22 mouse cellular contexts compared by ENCODE assay signal in the genomic region with DNA sequence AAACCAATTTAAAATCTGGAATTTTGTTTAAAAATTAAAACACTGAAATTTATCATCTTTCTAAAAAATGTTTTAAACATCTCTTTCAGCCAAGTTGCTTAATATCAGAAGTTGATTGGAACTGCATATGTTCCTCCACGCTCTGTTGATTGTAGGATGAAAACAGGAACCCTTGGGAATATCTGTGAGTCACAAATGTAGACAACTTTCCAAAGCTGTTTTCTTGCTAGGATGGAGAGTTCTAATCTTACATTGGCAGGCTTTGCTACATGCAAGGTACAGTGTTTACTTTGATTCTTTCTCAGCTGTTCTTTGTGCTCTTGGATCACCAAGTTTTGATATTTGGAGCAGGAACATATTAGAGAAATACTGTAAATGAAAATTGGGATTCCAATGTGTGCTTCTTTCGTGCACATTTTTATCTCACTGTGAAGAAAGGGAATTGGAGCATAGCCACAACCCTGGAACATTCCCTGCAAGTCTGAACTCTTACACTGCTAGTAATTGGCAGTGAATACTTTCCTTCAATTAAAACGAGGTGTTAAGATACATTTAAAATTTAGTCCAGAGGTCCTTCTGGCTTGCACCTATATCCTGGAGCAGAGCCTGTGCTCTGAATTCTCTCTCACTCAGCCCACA.
A peak's percentile ranks its signal among the peaks of the same experiment; 100 is the strongest.
DNase-seq lines count a peak whose midpoint lies in the region; ATAC-seq and TF ChIP-seq lines count a peak whose summit lies in the region.
"Had no signal": no experiment of that assay in that cellular context is flagged by ENCODE, and none has a peak within 500 bp of the region (broad histone marks: within the 10 kb centered on the region; RNA-seq: fewer than 3 reads in every experiment).

No protein-coding gene starts in this region.

- WGBS in heart, adult 2 months, result 43% methylated on average over 3 of the region's 3 CpGs
- WGBS in heart, embryonic 11.5 days (ENCODE audit: insufficient replicate concordance), result 65% methylated on average over 3 of the region's 3 CpGs
- 71% methylated on average over 3 of the region's 3 CpGs for WGBS in intestine, postnatal 0 days

- H3K4me2 ChIP-seq in heart, embryonic 11.5 days, result no peak overlapping the region
- H3K4me2 ChIP-seq in intestine, postnatal 0 days (replicated peaks; ENCODE audit: low read depth), result no peak overlapping the region
- H3K4me2 ChIP-seq: forebrain, embryonic 12.5 days; liver, embryonic 12.5 days; neural tube, embryonic 12.5 days had no signal

- H3K9me3 ChIP-seq in heart, embryonic 11.5 days (replicated peaks; ENCODE audit: control insufficient read depth, low read length), result no peaks in the 10 kb centered on the region
- no peaks in the 10 kb centered on the region for H3K9me3 ChIP-seq in intestine, postnatal 0 days (ENCODE audit: control insufficient read depth)
- H3K9me3 ChIP-seq: forebrain, embryonic 12.5 days; hindbrain, embryonic 10.5 days; liver, embryonic 12.5 days; midbrain, embryonic 10.5 days; neural tube, embryonic 12.5 days had no signal

- intact Hi-C loops in heart, adult 2 months (cut with DNase I), result no loop called here
- intact Hi-C loops in heart, postnatal 10 days (cut with DNase I), result no loop called here
- intact Hi-C loops in left cerebral cortex, postnatal 36 days (cut with DNase I), result no loop called here

- H3K4me1 ChIP-seq in heart, adult 2 months (ENCODE audit: control insufficient read depth, insufficient read depth, low read length), result no peaks in the 10 kb centered on the region
- H3K4me1 ChIP-seq in heart, embryonic 11.5 days (ENCODE audit: control insufficient read depth, insufficient read depth, low read length), result no peaks in the 10 kb centered on the region
- no peaks in the 10 kb centered on the region for H3K4me1 ChIP-seq in intestine, postnatal 0 days (replicated peaks; ENCODE audit: control insufficient read depth, insufficient read depth, low read length)
- H3K4me1 ChIP-seq: forebrain, embryonic 12.5 days; hindbrain, embryonic 10.5 days; liver, embryonic 12.5 days; midbrain, embryonic 10.5 days; neural tube, embryonic 12.5 days had no signal

- peak overlapping the region; percentile 2; the same call in 1 of the 2 replicates for H3K27ac ChIP-seq in heart, adult 2 months
- no peak overlapping the region for H3K27ac ChIP-seq in heart, embryonic 11.5 days (ENCODE audit: low read depth, low read length)
- no peak overlapping the region for H3K27ac ChIP-seq in intestine, postnatal 0 days (ENCODE audit: low read depth, low read length)
- H3K27ac ChIP-seq: forebrain, embryonic 12.5 days; hindbrain, embryonic 10.5 days; liver, embryonic 12.5 days; midbrain, embryonic 10.5 days; neural tube, embryonic 12.5 days had no signal

- TF ChIP-seq EP300 in heart, adult 2 months (IDR thresholded peaks at IDR 0.05; ENCODE audit: insufficient read depth, low read depth, low read length), result no peak

- no peaks in the 10 kb centered on the region for H3K79me2 ChIP-seq in heart, adult 2 months (replicated peaks; ENCODE audit: control insufficient read depth, insufficient read depth, low read length)

- no peak for TF ChIP-seq POLR2A in heart, adult 2 months (IDR thresholded peaks at IDR 0.05; ENCODE audit: insufficient read depth, low read depth, low read length)

- ATAC-seq in heart, embryonic 11.5 days (replicated peaks; ENCODE audit: insufficient number of reproducible peaks, low FRiP score, low TSS enrichment), result no peak
- no peak for ATAC-seq in intestine, postnatal 0 days
- ATAC-seq: activated CD4-positive, CD25-positive, alpha-beta regulatory T cell, adult 4 months; liver, embryonic 12.5 days had no signal

- H3K27me3 ChIP-seq in heart, adult 2 months (ENCODE audit: control insufficient read depth, insufficient read depth, low read length), result no peaks in the 10 kb centered on the region
- H3K27me3 ChIP-seq in heart, embryonic 11.5 days (ENCODE audit: control insufficient read depth, insufficient read depth, low read length), result no peaks in the 10 kb centered on the region
- no peaks in the 10 kb centered on the region for H3K27me3 ChIP-seq in intestine, postnatal 0 days (replicated peaks; ENCODE audit: control insufficient read depth, insufficient read depth, low read length)
- H3K27me3 ChIP-seq: forebrain, embryonic 12.5 days; liver, embryonic 12.5 days; neural tube, embryonic 12.5 days had no signal

- no peaks in the 10 kb centered on the region for H3K36me3 ChIP-seq in heart, adult 2 months (ENCODE audit: control insufficient read depth, insufficient read depth, low read length)
- no peaks in the 10 kb centered on the region for H3K36me3 ChIP-seq in heart, embryonic 11.5 days (ENCODE audit: control insufficient read depth, insufficient read depth, low read length)
- H3K36me3 ChIP-seq in intestine, postnatal 0 days (ENCODE audit: control insufficient read depth, insufficient read depth), result no peaks in the 10 kb centered on the region
- H3K36me3 ChIP-seq: forebrain, embryonic 12.5 days; hindbrain, embryonic 10.5 days; liver, embryonic 12.5 days; midbrain, embryonic 10.5 days; neural tube, embryonic 12.5 days had no signal

- TF ChIP-seq CTCF in heart, adult 2 months (IDR thresholded peaks at IDR 0.05), result no peak
- no peak for TF ChIP-seq CTCF in intestine, postnatal 0 days (IDR thresholded peaks at IDR 0.05; ENCODE audit: low read depth)

- no peak overlapping the region for H3K4me3 ChIP-seq in heart, adult 2 months
- no peak overlapping the region for H3K4me3 ChIP-seq in heart, embryonic 11.5 days (ENCODE audit: low read depth, low read length)
- no peak overlapping the region for H3K4me3 ChIP-seq in intestine, postnatal 0 days (ENCODE audit: low read depth, low read length)
- H3K4me3 ChIP-seq: forebrain, embryonic 12.5 days; hindbrain, embryonic 10.5 days; liver, embryonic 12.5 days; midbrain, embryonic 10.5 days; neural tube, embryonic 12.5 days had no signal

- H3K9ac ChIP-seq in heart, adult 2 months (ENCODE audit: low read depth, low read length), result no peak overlapping the region
- no peak overlapping the region for H3K9ac ChIP-seq in heart, embryonic 11.5 days (ENCODE audit: low read depth, low read length)
- no peak overlapping the region for H3K9ac ChIP-seq in intestine, postnatal 0 days (ENCODE audit: low read depth, low read length)
- H3K9ac ChIP-seq: forebrain, embryonic 12.5 days; liver, embryonic 12.5 days; neural tube, embryonic 12.5 days had no signal

- DNase-seq in heart, adult 2 months, result no peak
- DNase-seq in adipocyte (ENCODE audit: low spot score), result peak; percentile 54
- DNase-seq in heart, adult 8-10 months (ENCODE audit: low spot score), result peak; percentile 54
- peak; percentile 25 to 44 for DNase-seq in heart, postnatal 10 days
- no peak for DNase-seq in left cerebral cortex, postnatal 36 days (ENCODE audit: low spot score in 2 of 2)
- no peak for DNase-seq in urinary bladder, postnatal 10 days (ENCODE audit: low spot score)
- DNase-seq: adrenal gland, postnatal 14 days; cerebellum, adult 9-11 months; gastrocnemius, postnatal 36 days; kidney, adult 2 months; kidney, postnatal 10 days; lung, adult 2 months; lung, postnatal 4 days; thymus, postnatal 4 days had no signal

Comparison
In these comparisons a context has a peak if more than half of its experiments do, and no peak if none do; other contexts are left out.
1. DNase-seq: peak in adipocyte (single experiment), heart, adult 8-10 months (single experiment) and heart, postnatal 10 days (2 of 2); none in heart, adult 2 months (0 of 2), left cerebral cortex, postnatal 36 days (0 of 2) and urinary bladder, postnatal 10 days (single experiment).